Mouse (Mus musculus): ENCODE results near the gene Chchd6. TPM values are rescaled to one million over a fixed set of nuclear protein-coding genes. Genes with fewer than 3 reads are reported as not detected.

Chchd6 gene
- polyA plus RNA-seq, 1 experiment from 2014 or later, result 91.2 TPM

DNA sequence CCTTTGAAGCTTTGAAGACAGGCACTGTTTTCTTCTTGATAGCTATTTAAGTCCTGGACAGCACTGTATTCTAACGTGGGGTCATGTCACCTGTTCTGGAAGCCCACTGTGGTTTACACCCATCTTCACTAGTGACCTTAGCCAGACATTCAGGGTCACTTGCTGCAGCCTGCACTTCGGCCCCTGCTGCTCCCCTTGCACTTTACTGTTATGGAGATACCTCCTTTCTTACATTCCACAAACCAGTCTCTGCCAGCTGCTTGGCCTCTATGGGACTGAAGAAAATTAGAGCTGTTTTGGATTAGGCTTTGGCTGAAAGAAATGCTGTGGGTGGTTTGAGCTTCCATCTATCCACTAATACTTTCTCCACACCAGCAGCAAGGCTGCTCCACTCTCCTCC lies 86.7 kb downstream of the Chchd6 start:
- Histone ChIP-seq H3K9ac (ENCODE audit: low read depth, low read length) (no peak overlapping the region), H3K27ac (ENCODE audit: low read depth, low read length) (no peak overlapping the region), H3K9me3 (ENCODE audit: control insufficient read depth, low read length) (no peaks in the 10 kb centered on the region), H3K27me3 (ENCODE audit: control insufficient read depth, insufficient read depth, low read length) (no peaks in the 10 kb centered on the region), H3K36me3 (ENCODE audit: control insufficient read depth, insufficient read depth, low read length) (no peaks in the 10 kb centered on the region), H3K4me2 (replicated peaks; ENCODE audit: low read depth, low read length) (no peak overlapping the region), H3K4me1 (replicated peaks; ENCODE audit: control insufficient read depth, insufficient read depth, low read length) (no peaks in the 10 kb centered on the region), H3K4me3 (ENCODE audit: low read depth, low read length) (no peak overlapping the region)
- ATAC-seq (ENCODE audit: low FRiP score) (no peak), DNase-seq (ENCODE audit: low spot score) (no peak)
- WGBS, result 58% methylated on average over 2 of the region's 2 CpGs

DNA sequence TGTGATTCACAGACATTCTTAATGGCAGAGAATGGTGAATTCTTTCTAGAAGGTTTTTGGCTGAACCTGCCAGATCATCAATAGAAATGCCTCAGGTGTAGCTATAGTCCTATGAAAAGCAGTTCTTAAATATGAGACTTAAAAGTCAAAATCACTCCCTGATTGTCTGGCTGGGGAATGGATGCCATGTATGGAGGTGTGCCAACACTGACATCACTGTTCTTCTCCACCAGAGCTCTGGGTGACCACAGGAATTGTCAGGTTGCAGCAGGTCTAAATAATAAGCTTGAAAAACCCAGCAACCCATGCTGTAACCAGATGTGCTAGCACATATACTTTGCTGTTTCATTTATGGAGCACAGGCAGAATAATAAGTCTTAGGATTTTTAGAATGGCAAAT lies 87.2 kb downstream of the Chchd6 start:
- no peaks in the 10 kb centered on the region for H3K9me3 ChIP-seq (ENCODE audit: control insufficient read depth, low read length)
- no peak overlapping the region for H3K4me3 ChIP-seq (ENCODE audit: low read depth, low read length)
- DNase-seq (ENCODE audit: low spot score) (no peak), ATAC-seq (ENCODE audit: low FRiP score) (no peak)
- H3K9ac ChIP-seq (ENCODE audit: low read depth, low read length), result no peak overlapping the region
- no peak overlapping the region for H3K4me2 ChIP-seq (replicated peaks; ENCODE audit: low read depth, low read length)
- H3K27ac ChIP-seq (ENCODE audit: low read depth, low read length), result no peak overlapping the region
- H3K27me3 ChIP-seq (ENCODE audit: control insufficient read depth, insufficient read depth, low read length), result no peaks in the 10 kb centered on the region
- no peaks in the 10 kb centered on the region for H3K4me1 ChIP-seq (replicated peaks; ENCODE audit: control insufficient read depth, insufficient read depth, low read length)
- H3K36me3 ChIP-seq (ENCODE audit: control insufficient read depth, insufficient read depth, low read length), result no peaks in the 10 kb centered on the region

DNA sequence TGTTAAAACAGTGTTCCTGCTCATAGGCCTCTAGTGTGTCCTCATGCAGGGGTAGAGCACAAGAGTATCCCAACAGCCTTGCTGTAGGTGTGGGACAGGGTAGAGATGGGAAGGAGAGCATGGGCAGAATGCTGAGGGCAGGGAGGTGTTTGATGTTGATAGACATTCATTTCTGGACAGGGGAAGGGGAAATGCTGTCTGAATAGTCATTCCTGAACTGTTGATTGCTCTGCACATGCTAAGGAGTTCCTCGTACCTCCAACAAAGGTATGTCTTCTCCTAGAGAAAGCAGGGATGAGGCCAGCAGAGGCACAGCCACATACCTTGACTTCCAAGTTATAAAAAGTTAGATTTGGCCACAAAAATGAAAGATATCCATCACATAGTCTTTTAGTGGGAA lies 95.5 kb downstream of the Chchd6 start:
- H3K27me3 ChIP-seq (ENCODE audit: control insufficient read depth, insufficient read depth, low read length), result no peaks in the 10 kb centered on the region
- no peak for DNase-seq (ENCODE audit: low spot score)
- no peak overlapping the region for H3K4me2 ChIP-seq (replicated peaks; ENCODE audit: low read depth, low read length)
- H3K4me1 ChIP-seq (replicated peaks; ENCODE audit: control insufficient read depth, insufficient read depth, low read length), result no peaks in the 10 kb centered on the region
- H3K4me3 ChIP-seq (ENCODE audit: low read depth, low read length), result no peak overlapping the region
- no peaks in the 10 kb centered on the region for H3K36me3 ChIP-seq (ENCODE audit: control insufficient read depth, insufficient read depth, low read length)
- no peak for ATAC-seq (ENCODE audit: low FRiP score)
- no peak overlapping the region for H3K27ac ChIP-seq (ENCODE audit: low read depth, low read length)
- H3K9ac ChIP-seq (ENCODE audit: low read depth, low read length), result no peak overlapping the region
- 86% methylated on average over 1 of the region's 1 CpGs for WGBS
- H3K9me3 ChIP-seq (ENCODE audit: control insufficient read depth, low read length), result no peaks in the 10 kb centered on the region

DNA sequence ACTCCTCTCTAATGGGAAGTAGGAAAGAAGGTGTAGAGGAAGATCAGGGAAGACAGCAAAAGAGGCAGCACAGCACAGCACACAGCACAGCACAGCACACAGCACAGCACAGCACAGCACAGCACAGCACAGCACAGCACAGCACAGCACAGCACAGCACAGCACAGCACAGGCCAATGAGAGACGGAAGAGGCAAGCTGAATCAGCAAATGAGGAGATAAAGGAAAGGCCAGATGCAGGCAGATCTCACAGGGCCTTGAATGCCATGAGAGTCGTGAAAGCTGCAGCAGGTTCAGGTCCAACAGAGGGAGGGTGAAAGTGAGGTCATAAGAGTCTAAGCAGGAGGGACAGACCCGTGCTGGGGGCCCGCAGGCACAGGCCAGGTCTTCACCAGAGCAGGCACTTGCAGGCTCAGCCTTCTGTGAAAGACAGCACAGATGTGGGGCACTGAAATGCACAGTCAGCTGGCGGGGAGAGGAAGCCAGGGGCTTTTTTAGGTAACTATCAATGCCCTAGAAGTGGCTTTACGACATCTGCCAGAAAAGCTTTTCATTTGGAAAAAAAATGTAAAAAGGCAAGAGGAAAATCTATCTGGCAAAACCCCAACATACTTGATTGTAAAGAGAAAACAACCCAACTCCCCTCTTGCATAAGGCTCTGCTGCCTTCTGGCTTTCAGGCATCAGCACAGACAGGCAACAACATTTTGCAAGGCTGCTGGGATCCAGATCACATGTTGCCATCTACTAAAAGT lies 96.5 kb downstream of the Chchd6 start:
- no peaks in the 10 kb centered on the region for H3K36me3 ChIP-seq (ENCODE audit: control insufficient read depth, insufficient read depth, low read length)
- H3K9ac ChIP-seq (ENCODE audit: low read depth, low read length), result no peak overlapping the region
- no peaks in the 10 kb centered on the region for H3K4me1 ChIP-seq (replicated peaks; ENCODE audit: control insufficient read depth, insufficient read depth, low read length)
- no peak overlapping the region for H3K4me2 ChIP-seq (replicated peaks; ENCODE audit: low read depth, low read length)
- DNase-seq (ENCODE audit: low spot score) (no peak), ATAC-seq (ENCODE audit: low FRiP score) (no peak)
- H3K4me3 ChIP-seq (ENCODE audit: low read depth, low read length), result no peak overlapping the region
- H3K27ac ChIP-seq (ENCODE audit: low read depth, low read length), result no peak overlapping the region
- H3K27me3 ChIP-seq (ENCODE audit: control insufficient read depth, insufficient read depth, low read length), result no peaks in the 10 kb centered on the region
- no peaks in the 10 kb centered on the region for H3K9me3 ChIP-seq (ENCODE audit: control insufficient read depth, low read length)
- 59% methylated on average over 6 of the region's 6 CpGs for WGBS

DNA sequence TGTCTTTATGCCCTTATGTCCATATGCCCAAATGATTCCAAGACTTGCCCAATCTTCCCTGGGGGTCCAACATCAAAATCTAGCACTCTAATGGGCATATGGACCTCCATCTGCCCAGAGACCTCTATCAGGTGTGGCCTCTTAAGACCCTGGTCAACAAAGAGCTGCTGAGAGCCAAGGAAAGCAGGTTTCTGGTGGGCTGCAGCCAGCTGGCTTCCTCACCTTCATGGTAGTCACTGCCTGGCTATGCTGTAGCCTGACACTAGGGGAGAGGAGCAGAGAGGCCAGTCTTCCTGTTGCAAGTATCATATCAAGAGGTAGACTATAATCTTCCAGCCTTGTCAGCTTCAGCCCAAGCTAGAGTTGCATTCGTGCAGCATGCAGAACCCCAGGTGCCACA lies 98.5 kb downstream of the Chchd6 start:
- H3K27ac ChIP-seq (ENCODE audit: low read depth, low read length), result no peak overlapping the region
- no peaks in the 10 kb centered on the region for H3K36me3 ChIP-seq (ENCODE audit: control insufficient read depth, insufficient read depth, low read length)
- WGBS, result 88% methylated on average over 1 of the region's 1 CpGs
- no peak overlapping the region for H3K4me3 ChIP-seq (ENCODE audit: low read depth, low read length)
- H3K4me2 ChIP-seq (replicated peaks; ENCODE audit: low read depth, low read length), result no peak overlapping the region
- no peak for DNase-seq (ENCODE audit: low spot score)
- H3K27me3 ChIP-seq (ENCODE audit: control insufficient read depth, insufficient read depth, low read length), result no peaks in the 10 kb centered on the region
- no peak overlapping the region for H3K9ac ChIP-seq (ENCODE audit: low read depth, low read length)
- H3K4me1 ChIP-seq (replicated peaks; ENCODE audit: control insufficient read depth, insufficient read depth, low read length), result no peaks in the 10 kb centered on the region
- no peak for ATAC-seq (ENCODE audit: low FRiP score)
- no peaks in the 10 kb centered on the region for H3K9me3 ChIP-seq (ENCODE audit: control insufficient read depth, low read length)

DNA sequence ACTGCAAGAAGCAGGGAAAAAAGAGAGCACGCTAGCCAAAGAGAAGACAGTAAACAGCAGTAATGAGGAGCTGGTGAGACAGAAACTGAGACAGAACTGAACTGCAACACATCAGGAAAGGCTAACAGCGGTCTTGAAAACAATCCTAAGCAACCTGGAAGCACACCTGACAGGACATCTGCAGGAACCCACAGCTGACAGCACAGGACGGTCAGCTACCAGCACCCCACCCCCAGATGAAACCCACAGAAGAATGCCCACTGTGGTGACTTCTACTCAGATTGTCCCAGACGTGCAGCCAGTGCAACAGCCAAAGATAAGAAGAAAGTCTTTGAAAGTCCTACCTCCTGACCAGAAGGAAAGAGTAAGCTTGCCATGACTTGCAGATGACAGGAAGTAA lies 103.1 kb downstream of the Chchd6 start:
- Histone ChIP-seq H3K36me3 (ENCODE audit: control insufficient read depth, insufficient read depth, low read length) (no peaks in the 10 kb centered on the region), H3K4me2 (replicated peaks; ENCODE audit: low read depth, low read length) (no peak overlapping the region), H3K27ac (ENCODE audit: low read depth, low read length) (no peak overlapping the region), H3K9ac (ENCODE audit: low read depth, low read length) (no peak overlapping the region), H3K4me1 (replicated peaks; ENCODE audit: control insufficient read depth, insufficient read depth, low read length) (no peaks in the 10 kb centered on the region), H3K4me3 (ENCODE audit: low read depth, low read length) (no peak overlapping the region), H3K27me3 (ENCODE audit: control insufficient read depth, insufficient read depth, low read length) (no peaks in the 10 kb centered on the region), H3K9me3 (ENCODE audit: control insufficient read depth, low read length) (no peaks in the 10 kb centered on the region)
- ATAC-seq (ENCODE audit: low FRiP score), result no peak
- 87% methylated on average over 4 of the region's 4 CpGs for WGBS
- DNase-seq (ENCODE audit: low spot score), result no peak

DNA sequence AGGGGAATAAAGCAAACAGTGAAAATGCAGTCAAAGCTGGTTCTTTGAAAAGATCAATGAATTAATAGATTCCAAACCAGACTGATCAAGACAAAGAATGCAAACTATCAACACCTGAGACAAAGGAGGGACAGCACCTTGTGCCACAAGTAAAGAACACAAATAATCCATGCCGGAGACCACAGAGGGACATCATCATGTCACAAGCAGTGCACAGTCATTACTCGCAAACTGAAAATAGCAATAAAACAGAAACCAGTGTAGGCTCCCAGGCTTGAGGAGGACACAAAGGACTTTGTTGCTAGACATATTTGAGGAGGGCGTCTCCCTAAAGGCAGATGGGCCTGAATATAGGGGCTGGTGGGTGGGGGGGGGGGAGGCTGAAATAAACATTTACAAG lies 105.1 kb downstream of the Chchd6 start:
- WGBS, result 98% methylated on average over 3 of the region's 3 CpGs
- H3K4me2 ChIP-seq (replicated peaks; ENCODE audit: low read depth, low read length), result no peak overlapping the region

DNA sequence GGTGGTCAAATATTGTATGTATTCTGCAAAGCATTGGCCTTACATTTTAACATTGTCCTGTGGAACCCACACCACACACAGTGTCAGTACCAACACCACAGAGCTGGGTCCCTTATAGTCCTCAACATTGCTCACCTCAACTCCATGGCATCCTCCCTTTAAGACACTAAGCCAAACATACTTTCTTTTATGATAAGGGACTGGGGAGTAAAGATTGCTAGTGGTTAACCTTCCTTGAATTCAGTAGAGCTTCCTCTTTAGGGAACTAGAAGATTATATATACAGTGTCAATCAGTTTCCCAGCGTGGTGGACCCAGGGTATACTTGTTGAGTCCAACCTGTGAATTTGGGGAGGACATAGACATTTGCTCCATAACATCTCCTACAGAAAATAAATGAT lies 105.9 kb downstream of the Chchd6 start:
- H3K4me1 ChIP-seq (replicated peaks; ENCODE audit: control insufficient read depth, insufficient read depth, low read length), result no peaks in the 10 kb centered on the region
- 94% methylated on average over 1 of the region's 1 CpGs for WGBS
- no peak overlapping the region for H3K27ac ChIP-seq (ENCODE audit: low read depth, low read length)
- no peak overlapping the region for H3K4me3 ChIP-seq (ENCODE audit: low read depth, low read length)
- no peak for DNase-seq (ENCODE audit: low spot score)
- H3K4me2 ChIP-seq (replicated peaks; ENCODE audit: low read depth, low read length), result no peak overlapping the region
- no peak for ATAC-seq (ENCODE audit: low FRiP score)
- H3K9ac ChIP-seq (ENCODE audit: low read depth, low read length), result no peak overlapping the region
- H3K9me3 ChIP-seq (ENCODE audit: control insufficient read depth, low read length), result no peaks in the 10 kb centered on the region
- H3K27me3 ChIP-seq (ENCODE audit: control insufficient read depth, insufficient read depth, low read length), result no peaks in the 10 kb centered on the region
- no peaks in the 10 kb centered on the region for H3K36me3 ChIP-seq (ENCODE audit: control insufficient read depth, insufficient read depth, low read length)

More for the DNA sequence above, 105.1 kb downstream of the Chchd6 start:
- Histone ChIP-seq H3K4me1 (replicated peaks; ENCODE audit: control insufficient read depth, insufficient read depth, low read length) (no peaks in the 10 kb centered on the region), H3K27me3 (ENCODE audit: control insufficient read depth, insufficient read depth, low read length) (no peaks in the 10 kb centered on the region), H3K9ac (ENCODE audit: low read depth, low read length) (no peak overlapping the region), H3K36me3 (ENCODE audit: control insufficient read depth, insufficient read depth, low read length) (no peaks in the 10 kb centered on the region), H3K9me3 (ENCODE audit: control insufficient read depth, low read length) (no peaks in the 10 kb centered on the region), H3K27ac (ENCODE audit: low read depth, low read length) (no peak overlapping the region), H3K4me3 (ENCODE audit: low read depth, low read length) (no peak overlapping the region)
- ATAC-seq (ENCODE audit: low FRiP score), result no peak
- no peak for DNase-seq (ENCODE audit: low spot score)

DNA sequence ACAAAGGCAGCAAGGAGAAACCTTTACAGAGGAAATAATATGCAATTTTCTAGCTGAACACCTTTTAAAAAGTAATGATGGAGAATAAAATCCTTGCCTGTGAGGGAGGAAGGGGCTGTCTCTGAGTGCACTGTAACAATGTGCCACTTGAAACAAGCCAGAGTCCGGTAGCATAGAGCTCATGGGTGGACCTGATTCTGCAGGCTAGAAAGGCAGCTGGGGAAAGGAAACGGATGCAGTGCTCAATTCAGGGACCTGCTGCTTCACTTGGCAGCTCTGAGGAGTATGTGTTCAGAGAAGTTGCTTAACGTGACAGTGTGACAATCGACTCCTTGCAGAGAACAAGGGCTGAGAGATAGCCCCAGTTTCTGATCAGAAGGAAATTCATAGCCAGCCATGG lies 109.4 kb downstream of the Chchd6 start:
- WGBS, result 70% methylated on average over 4 of the region's 4 CpGs
- no peak overlapping the region for H3K27ac ChIP-seq (ENCODE audit: low read depth, low read length)

More for the DNA sequence above, 109.4 kb downstream of the Chchd6 start:
- ATAC-seq (ENCODE audit: low FRiP score) (no peak), DNase-seq (ENCODE audit: low spot score) (no peak)
- H3K36me3 ChIP-seq (ENCODE audit: control insufficient read depth, insufficient read depth, low read length), result no peaks in the 10 kb centered on the region
- H3K4me1 ChIP-seq (replicated peaks; ENCODE audit: control insufficient read depth, insufficient read depth, low read length), result no peaks in the 10 kb centered on the region
- H3K27me3 ChIP-seq (ENCODE audit: control insufficient read depth, insufficient read depth, low read length), result no peaks in the 10 kb centered on the region
- no peak overlapping the region for H3K4me3 ChIP-seq (ENCODE audit: low read depth, low read length)
- no peak overlapping the region for H3K9ac ChIP-seq (ENCODE audit: low read depth, low read length)
- H3K4me2 ChIP-seq (replicated peaks; ENCODE audit: low read depth, low read length), result no peak overlapping the region
- no peaks in the 10 kb centered on the region for H3K9me3 ChIP-seq (ENCODE audit: control insufficient read depth, low read length)
